Mouse (Mus musculus): Measurements from ENCODE around the gene Cldn6. TPM values are rescaled to one million over a fixed set of nuclear protein-coding genes. Genes with fewer than 3 reads are reported as not detected.

The Cldn6 gene
- polyA plus RNA-seq, 1 experiment from 2014 or later, result 2.2 TPM

DNA sequence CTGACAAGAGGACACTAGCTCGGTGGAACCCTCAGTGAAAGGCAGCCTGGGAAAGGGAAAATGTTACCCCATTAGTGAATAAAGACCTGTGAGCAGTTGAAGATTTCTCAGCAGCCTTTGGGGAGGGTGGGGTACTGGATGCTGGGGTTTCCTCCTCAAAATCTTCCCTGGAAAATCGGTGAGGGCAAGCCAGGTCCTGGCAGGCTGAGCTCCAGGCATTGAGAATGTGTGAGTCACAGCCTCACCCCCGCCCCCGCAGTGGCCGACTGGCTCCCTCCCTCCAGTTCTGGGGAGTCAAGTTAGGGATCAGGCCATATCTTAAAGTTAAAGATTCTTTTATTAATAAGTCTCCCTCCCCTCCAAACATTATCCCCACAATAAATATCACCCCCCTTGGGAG is 3.9 kb upstream of the Cldn6 start:
- peaks cover 34% of the 10 kb centered on the region for H3K4me1 ChIP-seq (replicated peaks)
- H3K4me2 ChIP-seq, result peak overlapping the region; percentile 88
- H3K36me3 ChIP-seq, result peaks cover 16% of the 10 kb centered on the region
- no peak for ATAC-seq (ENCODE audit: insufficient number of reproducible peaks, low FRiP score)
- 5% methylated on average over 5 of the region's 5 CpGs for WGBS
- peak overlapping the region; percentile 72 for H3K4me3 ChIP-seq
- no peaks in the 10 kb centered on the region for H3K9me3 ChIP-seq (replicated peaks)
- H3K9ac ChIP-seq, result peak overlapping the region; percentile 86
- peaks cover 21% of the 10 kb centered on the region for H3K27me3 ChIP-seq (replicated peaks)
- peak overlapping the region; percentile 96 for H3K27ac ChIP-seq (ENCODE audit: poor library complexity, severe bottlenecking)

DNA sequence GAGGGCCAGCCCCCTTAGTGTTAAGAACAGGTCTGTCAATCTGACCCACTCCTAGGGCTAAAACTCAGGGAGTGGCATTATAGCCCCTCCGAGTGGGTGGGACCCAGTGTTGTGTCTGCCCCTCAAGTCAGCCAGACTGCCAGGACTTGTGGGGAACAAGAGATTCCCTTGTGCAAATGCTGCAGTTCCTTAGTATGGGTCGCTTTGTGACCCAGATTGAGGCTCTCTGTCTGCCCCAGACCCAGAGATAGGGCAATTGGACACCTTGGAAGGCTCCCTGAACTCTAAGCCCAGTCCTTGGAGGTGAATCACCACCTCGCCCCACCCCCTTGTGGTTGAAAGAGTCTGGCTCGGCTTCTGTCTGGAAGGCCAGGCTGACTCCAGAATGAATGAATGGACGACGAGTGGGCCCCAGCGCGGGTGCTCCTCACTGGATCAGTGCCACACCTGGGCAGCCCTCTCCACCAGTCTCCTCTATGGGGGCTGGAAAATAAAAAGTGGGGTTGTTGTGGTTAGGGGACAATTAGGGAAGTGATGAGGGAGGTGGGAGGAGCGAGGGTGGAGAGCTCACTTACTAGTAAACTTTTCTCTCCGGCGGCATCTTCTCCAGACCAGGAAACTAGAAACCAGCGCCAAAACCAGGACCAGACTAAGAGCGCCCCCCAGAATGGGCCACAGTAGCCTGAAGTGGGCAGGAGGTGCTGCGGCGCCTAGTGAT is 3.3 kb upstream of the Cldn6 start:
- Histone ChIP-seq H3K27ac (ENCODE audit: poor library complexity, severe bottlenecking) (peak overlapping the region; percentile 96), H3K4me2 (peak overlapping the region; percentile 88), H3K4me3 (peak overlapping the region; percentile 72), H3K27me3 (replicated peaks) (peaks cover 27% of the 10 kb centered on the region), H3K36me3 (peaks cover 10% of the 10 kb centered on the region; the same call in 1 of the 2 replicates), H3K4me1 (replicated peaks) (peaks cover 34% of the 10 kb centered on the region), H3K9ac (peak overlapping the region; percentile 86), H3K9me3 (replicated peaks) (no peaks in the 10 kb centered on the region)
- ATAC-seq (ENCODE audit: insufficient number of reproducible peaks, low FRiP score), result no peak
- WGBS, result 7% methylated on average over 15 of the region's 15 CpGs

DNA sequence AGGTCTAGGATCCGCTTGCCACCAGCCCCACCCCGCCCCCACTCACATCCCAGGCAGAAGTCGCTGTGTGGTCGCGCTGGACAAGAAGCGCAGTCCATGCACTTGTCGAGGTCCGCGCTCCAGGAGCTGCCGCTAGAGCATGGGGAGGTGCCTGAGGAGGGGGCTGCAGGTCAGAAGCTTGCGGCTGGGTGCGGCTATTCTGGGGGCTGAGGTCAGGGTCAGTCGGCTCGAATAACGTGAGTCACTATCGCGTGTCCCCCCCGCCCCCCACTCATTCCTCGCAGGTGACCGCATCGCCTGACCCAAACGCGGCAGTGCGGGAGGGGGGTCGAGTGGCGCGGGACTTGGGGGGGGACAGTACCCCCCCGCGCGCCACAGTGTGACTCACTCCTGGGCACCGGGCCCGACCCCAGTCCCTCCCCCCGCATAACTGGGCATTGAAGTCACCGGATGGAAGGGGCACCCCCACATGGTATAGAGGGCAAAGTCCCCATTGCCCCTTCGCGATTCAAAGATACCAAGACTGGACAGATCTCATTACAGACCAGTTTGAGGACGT is 2.5 kb upstream of the Cldn6 start:
- Histone ChIP-seq H3K9me3 (replicated peaks) (no peaks in the 10 kb centered on the region), H3K27me3 (replicated peaks) (peaks cover 35% of the 10 kb centered on the region), H3K4me3 (peak overlapping the region; percentile 72), H3K4me1 (replicated peaks) (peaks cover 33% of the 10 kb centered on the region), H3K36me3 (peaks cover 8% of the 10 kb centered on the region; the same call in 1 of the 2 replicates), H3K4me2 (peak overlapping the region; percentile 88), H3K9ac (peak overlapping the region; percentile 86), H3K27ac (ENCODE audit: poor library complexity, severe bottlenecking) (peak overlapping the region; percentile 96)
- WGBS, result under 1% methylated on average over 37 of the region's 37 CpGs
- peak; percentile 10; the same call in 1 of the 2 replicates for ATAC-seq (ENCODE audit: insufficient number of reproducible peaks, low FRiP score)

DNA sequence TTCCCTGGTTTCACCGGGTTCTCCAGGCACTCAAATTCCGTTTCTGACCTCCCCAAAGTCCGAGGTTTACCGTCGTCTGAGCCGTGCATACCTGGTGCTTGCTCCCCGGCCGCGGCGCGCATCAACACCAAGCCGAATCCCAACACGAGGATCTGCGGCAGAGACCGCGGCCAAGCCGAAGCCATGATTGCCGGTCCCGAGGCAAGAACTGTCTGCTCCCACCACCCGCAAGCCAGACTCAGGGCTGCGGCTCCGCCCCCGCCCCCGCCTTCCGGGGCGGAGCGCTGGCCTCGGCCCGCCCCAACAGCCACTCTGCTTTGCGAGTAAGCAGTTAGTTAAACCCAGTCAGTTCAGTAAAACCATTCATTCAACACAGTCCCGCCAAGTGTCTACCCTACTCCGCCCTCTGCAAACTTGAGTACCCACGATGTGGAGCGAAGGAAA is 1.8 kb upstream of the Cldn6 start, which contains the start of gene Tnfrsf12a:
Tnfrsf12a (minus strand) TSS at position 233 of the 444 bp plus-strand sequence.
- ATAC-seq (ENCODE audit: insufficient number of reproducible peaks, low FRiP score), result peak; percentile 55; the same call in 1 of the 2 replicates
- no peaks in the 10 kb centered on the region for H3K9me3 ChIP-seq (replicated peaks)
- H3K36me3 ChIP-seq, result peaks cover 4% of the 10 kb centered on the region; the same call in 1 of the 2 replicates
- H3K4me2 ChIP-seq, result peak within 1 kb of the TSS; percentile 88
- H3K4me1 ChIP-seq (replicated peaks), result peaks cover 29% of the 10 kb centered on the region
- H3K27me3 ChIP-seq (replicated peaks), result peaks cover 42% of the 10 kb centered on the region
- peak within 1 kb of the TSS; percentile 96 for H3K27ac ChIP-seq (ENCODE audit: poor library complexity, severe bottlenecking)
- under 1% methylated on average over 34 of the region's 34 CpGs for WGBS
- peak within 1 kb of the TSS; percentile 72 for H3K4me3 ChIP-seq
- H3K9ac ChIP-seq, result peak within 1 kb of the TSS; percentile 86

DNA sequence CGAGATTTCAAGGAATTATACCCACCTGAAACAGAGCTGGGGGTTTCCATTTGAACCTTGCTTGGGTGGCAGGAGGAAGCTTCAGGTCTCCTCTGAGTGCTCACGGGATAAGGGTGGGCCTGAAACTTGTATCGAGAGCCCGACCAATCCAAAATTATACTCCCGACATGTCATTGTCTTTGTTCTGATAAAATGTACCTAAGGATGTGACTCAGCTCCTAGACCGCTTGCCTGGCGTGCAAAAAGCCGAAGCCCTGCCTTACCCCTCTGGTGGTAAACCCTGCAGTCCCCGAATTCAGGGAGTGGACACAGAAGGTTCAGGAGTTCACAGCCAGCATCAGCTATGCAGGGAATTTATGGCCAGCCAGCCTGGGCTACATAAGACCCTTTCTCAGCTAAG is 1.3 kb downstream of the Cldn6 start:
- Histone ChIP-seq H3K27ac (ENCODE audit: poor library complexity, severe bottlenecking) (no peak overlapping the region), H3K27me3 (replicated peaks) (peaks cover 72% of the 10 kb centered on the region), H3K9ac (no peak overlapping the region), H3K36me3 (peaks cover 3% of the 10 kb centered on the region; the same call in 1 of the 2 replicates), H3K9me3 (replicated peaks) (no peaks in the 10 kb centered on the region), H3K4me2 (no peak overlapping the region), H3K4me1 (replicated peaks) (peaks cover 14% of the 10 kb centered on the region), H3K4me3 (no peak overlapping the region)
- no peak for ATAC-seq (ENCODE audit: insufficient number of reproducible peaks, low FRiP score)
- 56% methylated on average over 9 of the region's 9 CpGs for WGBS

DNA sequence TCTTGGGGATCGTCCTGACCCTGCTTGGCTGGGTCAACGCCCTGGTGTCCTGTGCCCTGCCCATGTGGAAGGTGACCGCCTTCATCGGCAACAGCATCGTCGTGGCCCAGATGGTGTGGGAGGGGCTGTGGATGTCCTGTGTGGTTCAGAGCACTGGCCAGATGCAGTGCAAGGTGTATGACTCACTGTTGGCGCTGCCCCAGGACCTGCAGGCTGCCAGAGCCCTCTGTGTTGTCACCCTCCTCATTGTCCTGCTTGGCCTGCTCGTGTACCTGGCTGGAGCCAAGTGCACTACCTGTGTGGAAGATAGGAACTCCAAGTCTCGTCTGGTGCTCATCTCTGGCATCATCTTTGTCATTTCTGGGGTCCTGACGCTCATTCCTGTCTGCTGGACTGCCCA is 2.0 kb downstream of the Cldn6 start:
- H3K9me3 ChIP-seq (replicated peaks), result no peaks in the 10 kb centered on the region
- H3K27me3 ChIP-seq (replicated peaks), result peaks cover 76% of the 10 kb centered on the region
- H3K27ac ChIP-seq (ENCODE audit: poor library complexity, severe bottlenecking), result no peak overlapping the region
- H3K4me3 ChIP-seq, result no peak overlapping the region
- ATAC-seq (ENCODE audit: insufficient number of reproducible peaks, low FRiP score), result no peak
- no peak overlapping the region for H3K9ac ChIP-seq
- WGBS, result 70% methylated on average over 10 of the region's 10 CpGs
- H3K4me1 ChIP-seq (replicated peaks), result peaks cover 7% of the 10 kb centered on the region; the same call in 1 of the 2 replicates
- H3K4me2 ChIP-seq, result no peak overlapping the region
- H3K36me3 ChIP-seq, result no peaks in the 10 kb centered on the region

DNA sequence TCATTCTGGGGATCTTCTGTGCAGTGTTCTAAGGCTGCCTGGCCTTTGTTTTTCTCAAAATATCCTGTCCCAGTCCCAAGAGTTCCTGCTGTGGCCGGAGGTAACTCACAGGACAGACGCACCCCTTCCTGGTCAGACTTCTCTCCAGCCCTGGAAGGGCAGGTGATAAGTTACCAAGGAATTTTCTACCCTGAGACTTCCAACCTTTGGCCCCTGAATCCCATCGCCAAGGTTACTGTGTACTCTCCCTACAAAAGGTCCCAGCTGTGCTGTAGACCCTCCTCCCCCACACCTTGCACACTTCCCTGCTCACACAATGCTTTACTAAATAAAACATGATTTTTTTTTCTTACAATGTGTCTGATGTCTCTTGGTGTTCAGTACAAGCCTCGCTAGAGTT is 3.0 kb downstream of the Cldn6 start:
- Histone ChIP-seq H3K4me1 (replicated peaks) (0 out of 2 replicates have a peak, but pooled peaks cover 6% of the 10 kb centered on the region), H3K9me3 (replicated peaks) (no peaks in the 10 kb centered on the region), H3K27me3 (replicated peaks) (peaks cover 76% of the 10 kb centered on the region), H3K9ac (peak overlapping the region; percentile 37), H3K4me3 (no peak overlapping the region), H3K27ac (ENCODE audit: poor library complexity, severe bottlenecking) (no peak overlapping the region), H3K4me2 (no peak overlapping the region), H3K36me3 (no peaks in the 10 kb centered on the region)
- 52% methylated on average over 4 of the region's 4 CpGs for WGBS
- no peak for ATAC-seq (ENCODE audit: insufficient number of reproducible peaks, low FRiP score)

DNA sequence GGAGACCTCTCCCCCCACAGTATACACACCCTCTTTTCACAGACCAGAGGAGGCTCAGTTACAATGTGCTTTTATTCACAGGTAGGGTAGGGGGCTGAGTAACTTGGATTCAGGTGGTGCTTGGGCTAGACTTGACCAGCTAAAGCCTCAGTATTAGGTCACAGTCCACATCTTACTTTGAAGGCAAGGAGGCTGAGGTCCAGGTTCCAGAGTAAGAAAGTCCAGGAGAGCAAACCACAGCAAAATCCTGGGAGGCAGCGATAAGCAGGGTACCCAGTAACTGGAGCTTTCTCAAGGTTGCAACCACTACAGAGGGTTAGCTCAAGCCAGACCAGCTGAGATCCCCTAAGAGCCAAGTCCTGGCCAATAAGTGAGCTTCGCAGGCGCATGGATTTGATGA is 3.5 kb downstream of the Cldn6 start:
- Histone ChIP-seq H3K4me2 (no peak overlapping the region), H3K9ac (no peak overlapping the region), H3K4me1 (replicated peaks) (0 out of 2 replicates have a peak, but pooled peaks cover 6% of the 10 kb centered on the region), H3K36me3 (no peaks in the 10 kb centered on the region), H3K9me3 (replicated peaks) (no peaks in the 10 kb centered on the region), H3K27me3 (replicated peaks) (peaks cover 76% of the 10 kb centered on the region), H3K4me3 (no peak overlapping the region), H3K27ac (ENCODE audit: poor library complexity, severe bottlenecking) (no peak overlapping the region)
- no peak for ATAC-seq (ENCODE audit: insufficient number of reproducible peaks, low FRiP score)
- 51% methylated on average over 3 of the region's 3 CpGs for WGBS

DNA sequence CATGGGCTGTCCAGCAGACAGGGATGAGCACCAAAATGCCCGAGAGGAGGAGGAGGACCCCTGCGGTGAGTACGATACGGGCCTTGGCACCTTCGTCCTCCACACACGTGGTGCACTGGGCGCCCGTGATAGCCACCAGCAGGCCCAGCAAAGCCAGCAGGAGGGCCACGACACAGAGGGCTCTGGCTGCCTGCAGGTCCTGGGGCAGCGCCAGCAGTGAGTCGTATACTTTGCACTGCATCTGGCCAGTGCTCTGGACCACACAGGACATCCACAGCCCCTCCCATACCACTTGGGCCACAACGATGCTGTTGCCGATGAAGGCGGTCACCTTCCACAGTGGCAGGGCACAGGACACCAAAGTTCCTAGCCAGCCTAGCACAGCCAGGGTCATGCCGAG is 4.2 kb downstream of the Cldn6 start:
- no peak overlapping the region for H3K4me3 ChIP-seq
- WGBS, result 15% methylated on average over 15 of the region's 15 CpGs
- H3K27ac ChIP-seq (ENCODE audit: poor library complexity, severe bottlenecking), result no peak overlapping the region
- H3K27me3 ChIP-seq (replicated peaks), result peaks cover 74% of the 10 kb centered on the region
- no peak overlapping the region for H3K4me2 ChIP-seq
- no peaks in the 10 kb centered on the region for H3K36me3 ChIP-seq
- H3K9me3 ChIP-seq (replicated peaks), result no peaks in the 10 kb centered on the region
- H3K9ac ChIP-seq, result no peak overlapping the region
- ATAC-seq (ENCODE audit: insufficient number of reproducible peaks, low FRiP score), result no peak
- 0 out of 2 replicates have a peak, but pooled peaks cover 6% of the 10 kb centered on the region for H3K4me1 ChIP-seq (replicated peaks)

DNA sequence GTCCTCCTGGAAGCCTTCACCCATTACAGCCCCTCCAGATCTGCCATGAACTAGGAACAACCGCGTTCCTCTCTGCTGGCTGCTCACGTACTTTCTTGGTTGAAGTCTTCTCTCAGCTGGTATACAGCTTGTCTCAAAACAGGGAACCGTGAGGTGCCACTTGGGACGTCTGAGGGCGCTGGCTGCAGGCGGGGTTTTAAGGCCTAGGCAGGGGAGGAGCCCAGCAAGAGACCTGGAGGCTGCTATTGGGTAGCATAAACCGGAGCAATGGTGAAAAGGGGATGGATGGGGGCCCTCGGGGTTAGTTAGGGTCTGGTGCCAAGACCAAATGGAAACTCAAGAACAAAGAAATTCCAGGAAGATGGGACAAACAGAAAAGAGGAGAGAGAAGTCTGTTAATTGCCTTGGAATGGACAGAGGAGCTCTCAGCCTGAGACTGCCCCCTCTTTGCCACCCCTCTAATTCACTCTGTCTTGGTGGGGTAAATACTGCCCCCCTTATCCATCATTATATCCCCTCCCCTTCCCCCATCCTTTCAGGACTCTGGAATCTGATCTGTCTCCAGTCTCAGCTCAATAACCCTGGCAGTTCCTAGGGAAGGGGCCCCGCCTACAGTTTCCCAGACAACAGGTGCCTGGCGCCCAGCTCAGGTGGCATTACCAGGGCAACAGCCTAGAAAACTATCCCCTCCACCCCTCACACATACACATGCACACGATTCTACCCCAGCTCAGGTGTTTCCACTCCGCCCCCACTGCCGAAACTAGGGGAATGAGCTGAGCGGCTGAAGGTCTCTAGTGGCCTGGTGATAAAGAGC is 5.0 kb downstream of the Cldn6 start, which contains the start of gene Cldn9:
Cldn9 (minus strand) TSS at position 171 of the 817 bp plus-strand sequence.
- H3K4me1 ChIP-seq (replicated peaks), result 0 out of 2 replicates have a peak, but pooled peaks cover 6% of the 10 kb centered on the region
- no peak within 1 kb of the TSS for H3K9ac ChIP-seq
- H3K27ac ChIP-seq (ENCODE audit: poor library complexity, severe bottlenecking), result no peak within 1 kb of the TSS
- no peak within 1 kb of the TSS for H3K4me3 ChIP-seq
- no peaks in the 10 kb centered on the region for H3K9me3 ChIP-seq (replicated peaks)
- no peaks in the 10 kb centered on the region for H3K36me3 ChIP-seq
- H3K4me2 ChIP-seq, result no peak within 1 kb of the TSS
- peaks cover 66% of the 10 kb centered on the region for H3K27me3 ChIP-seq (replicated peaks)
- WGBS, result 25% methylated on average over 15 of the region's 15 CpGs
- ATAC-seq (ENCODE audit: insufficient number of reproducible peaks, low FRiP score), result no peak
